Mouse (Mus musculus): ENCODE measurements at regions not wholly inside any gene's neighbourhood (a gene's known extent, or its start where the extent isn't known, plus 50 kb on each side); places are given as distances from the start of the nearest gene placed in this dataset.

- Histone ChIP-seq H3K4me1 (no peaks in the 10 kb centered on the region), H3K4me3 (replicated peaks) (no peak overlapping the region), H3K9me3 (replicated peaks) (no peaks in the 10 kb centered on the region), H3K36me3 (no peaks in the 10 kb centered on the region), H3K9ac (no peak overlapping the region), H3K4me2 (no peak overlapping the region), H3K27me3 (no peaks in the 10 kb centered on the region), H3K27ac (no peak overlapping the region)
- no peak for ATAC-seq (replicated peaks; ENCODE audit: low FRiP score)
- 58% methylated on average over 2 of the region's 2 CpGs for WGBS
Measured at GRCm38 (mm10) chr10:97966931-97967330, 240.4 kb upstream of the C030005K15Rik start.

- WGBS = 68% methylated on average over 4 of the region's 4 CpGs
- Histone ChIP-seq H3K4me1 (no peaks in the 10 kb centered on the region), H3K9ac (no peak overlapping the region), H3K4me2 (no peak overlapping the region), H3K27me3 (no peaks in the 10 kb centered on the region), H3K36me3 (no peaks in the 10 kb centered on the region), H3K27ac (no peak overlapping the region), H3K9me3 (replicated peaks) (no peaks in the 10 kb centered on the region), H3K4me3 (replicated peaks) (no peak overlapping the region)
- ATAC-seq (replicated peaks; ENCODE audit: low FRiP score) = no peak
Measured at GRCm38 (mm10) chr10:98007037-98007436, 280.5 kb upstream of the C030005K15Rik start.

GRCm38 (mm10) chr10:98008355-98008754 is 281.8 kb upstream of the C030005K15Rik start:
- WGBS = 28% methylated on average over 1 of the region's 1 CpGs
- no peak for ATAC-seq (replicated peaks; ENCODE audit: low FRiP score)
- Histone ChIP-seq H3K27ac (no peak overlapping the region), H3K36me3 (no peaks in the 10 kb centered on the region), H3K27me3 (no peaks in the 10 kb centered on the region), H3K4me2 (no peak overlapping the region), H3K4me1 (no peaks in the 10 kb centered on the region), H3K4me3 (replicated peaks) (no peak overlapping the region), H3K9me3 (replicated peaks) (no peaks in the 10 kb centered on the region), H3K9ac (no peak overlapping the region)

- Histone ChIP-seq H3K4me3 (replicated peaks) (no peak overlapping the region), H3K9ac (no peak overlapping the region), H3K4me2 (no peak overlapping the region), H3K27me3 (no peaks in the 10 kb centered on the region), H3K4me1 (0 out of 2 replicates have a peak, but pooled peaks cover 5% of the 10 kb centered on the region), H3K27ac (no peak overlapping the region), H3K9me3 (replicated peaks) (no peaks in the 10 kb centered on the region), H3K36me3 (no peaks in the 10 kb centered on the region)
- ATAC-seq (replicated peaks; ENCODE audit: low FRiP score) = no peak
- WGBS = 88% methylated on average over 2 of the region's 2 CpGs
Measured at GRCm38 (mm10) chr10:98012916-98013315, 286.4 kb upstream of the C030005K15Rik start.

DNA sequence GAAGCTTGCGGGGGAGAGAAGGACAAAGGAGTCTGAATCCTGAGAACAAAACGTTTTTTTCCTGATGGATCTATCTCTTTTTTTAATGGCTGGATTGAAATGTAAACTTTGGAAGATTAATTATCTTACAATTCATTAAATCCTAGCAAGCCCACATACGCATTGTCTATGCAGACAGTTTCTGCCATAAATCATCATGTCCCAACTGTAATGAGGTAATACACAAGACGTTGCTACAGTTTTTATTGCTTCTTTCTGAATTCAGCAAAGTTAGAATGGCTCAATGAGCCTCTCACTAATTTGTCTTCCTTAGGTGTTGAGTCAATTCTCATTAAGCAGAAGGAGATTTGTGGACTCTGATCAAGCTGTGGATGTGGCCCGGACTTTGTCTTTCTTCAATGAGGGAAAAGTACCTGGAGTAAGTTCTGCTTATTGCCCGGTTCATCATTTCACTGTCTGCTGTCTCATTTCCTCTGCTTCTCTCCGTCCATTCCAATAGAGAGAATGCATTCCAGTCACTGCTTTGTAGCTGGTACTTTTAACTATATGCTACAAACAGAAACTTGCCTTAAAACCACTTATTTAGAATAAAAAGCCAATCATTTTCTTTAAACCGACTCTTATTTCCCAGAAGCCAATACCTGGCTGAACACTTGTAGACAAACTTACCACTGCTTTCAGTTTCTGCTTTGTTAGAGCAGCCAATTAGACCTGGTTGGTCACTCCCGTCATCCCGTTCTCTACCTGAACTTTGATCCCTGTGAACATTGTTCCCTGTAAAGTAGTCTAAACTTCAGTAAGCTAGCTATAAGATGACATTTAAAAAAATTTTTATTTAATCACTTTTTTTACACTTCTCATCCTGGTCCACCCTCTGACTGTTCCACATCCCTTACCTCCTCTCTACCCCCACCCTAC is 288.7 kb upstream of the C030005K15Rik start:
- no peak overlapping the region for H3K4me3 ChIP-seq (replicated peaks)
- WGBS = 44% methylated on average over 10 of the region's 10 CpGs
- no peak for ATAC-seq (replicated peaks; ENCODE audit: low FRiP score)

GRCm38 (mm10) chr10:98016596-98017304 is 290.2 kb upstream of the C030005K15Rik start:
- WGBS = 66% methylated on average over 2 of the region's 2 CpGs
- Histone ChIP-seq H3K4me1 (0 out of 2 replicates have a peak, but pooled peaks cover 5% of the 10 kb centered on the region), H3K27me3 (no peaks in the 10 kb centered on the region), H3K27ac (no peak overlapping the region), H3K36me3 (no peaks in the 10 kb centered on the region), H3K4me2 (no peak overlapping the region), H3K9ac (no peak overlapping the region), H3K9me3 (replicated peaks) (no peaks in the 10 kb centered on the region), H3K4me3 (replicated peaks) (no peak overlapping the region)
- ATAC-seq (replicated peaks; ENCODE audit: low FRiP score) = no peak

More for the DNA sequence above, 288.7 kb upstream of the C030005K15Rik start:
- Histone ChIP-seq H3K27me3 (no peaks in the 10 kb centered on the region), H3K4me2 (no peak overlapping the region), H3K9ac (no peak overlapping the region), H3K27ac (no peak overlapping the region; the same call in 1 of the 2 replicates), H3K4me1 (0 out of 2 replicates have a peak, but pooled peaks cover 5% of the 10 kb centered on the region), H3K36me3 (no peaks in the 10 kb centered on the region), H3K9me3 (replicated peaks) (no peaks in the 10 kb centered on the region)

- H3K4me1 ChIP-seq = peaks cover 7% of the 10 kb centered on the region
- no peaks in the 10 kb centered on the region for H3K27me3 ChIP-seq
- WGBS = 24% methylated on average over 8 of the region's 8 CpGs
- H3K4me3 ChIP-seq (replicated peaks) = no peak overlapping the region
- H3K36me3 ChIP-seq = no peaks in the 10 kb centered on the region
- 0 out of 2 replicates have a peak overlapping the region, but pooled peaks have one; percentile 32 for H3K27ac ChIP-seq
- H3K4me2 ChIP-seq = no peak overlapping the region
- no peaks in the 10 kb centered on the region for H3K9me3 ChIP-seq (replicated peaks)
- peak; percentile 62; the same call in 1 of the 2 replicates for ATAC-seq (replicated peaks; ENCODE audit: low FRiP score)
- no peak overlapping the region for H3K9ac ChIP-seq
Measured at GRCm38 (mm10) chr10:98029124-98029523, 302.6 kb upstream of the C030005K15Rik start.

DNA sequence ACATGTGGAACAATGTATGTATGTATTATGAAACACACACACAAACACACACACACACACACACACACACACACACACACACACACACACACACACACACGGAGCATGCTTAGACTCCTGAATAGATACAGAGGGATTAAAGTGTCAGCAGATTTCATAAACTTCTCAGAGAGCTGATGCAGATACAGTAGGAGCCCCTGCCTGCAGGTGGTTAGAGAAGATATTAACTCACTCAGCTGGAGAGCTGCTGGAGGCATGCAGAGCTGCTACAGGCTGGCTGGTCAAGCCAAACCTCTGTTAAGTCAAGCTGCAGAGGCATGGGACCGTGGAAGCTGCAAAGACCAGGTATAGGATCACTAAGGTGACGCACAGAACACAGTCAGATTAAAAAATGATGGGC is 303.1 kb upstream of the C030005K15Rik start:
- Histone ChIP-seq H3K27ac (no peak overlapping the region), H3K9ac (no peak overlapping the region), H3K4me1 (peaks cover 7% of the 10 kb centered on the region), H3K4me2 (no peak overlapping the region), H3K27me3 (no peaks in the 10 kb centered on the region), H3K4me3 (replicated peaks) (no peak overlapping the region), H3K9me3 (replicated peaks) (no peaks in the 10 kb centered on the region), H3K36me3 (no peaks in the 10 kb centered on the region)
- WGBS = 37% methylated on average over 3 of the region's 3 CpGs
- ATAC-seq (replicated peaks; ENCODE audit: low FRiP score) = peak; percentile 76

DNA sequence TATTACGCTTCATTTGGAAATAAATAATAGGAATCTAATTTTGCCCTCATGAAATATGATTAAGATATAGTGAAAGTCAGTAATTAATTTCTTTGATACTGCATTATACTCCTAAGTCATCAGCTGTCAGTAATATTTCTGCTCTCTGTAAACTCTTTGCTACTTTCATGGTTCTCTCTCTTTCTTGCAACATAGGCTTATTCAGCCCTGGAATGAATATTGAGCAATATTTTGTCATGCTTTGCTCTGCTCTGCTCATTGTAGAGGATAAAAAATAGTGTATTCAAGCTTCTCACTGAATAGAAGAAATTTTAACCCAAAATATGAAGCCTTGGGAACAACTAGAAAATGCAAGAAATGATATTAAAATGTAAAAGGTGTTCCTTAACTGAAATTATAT is 306.1 kb upstream of the C030005K15Rik start:
- Histone ChIP-seq H3K9me3 (replicated peaks) (no peaks in the 10 kb centered on the region), H3K9ac (no peak overlapping the region), H3K4me2 (no peak overlapping the region), H3K4me3 (replicated peaks) (no peak overlapping the region), H3K36me3 (no peaks in the 10 kb centered on the region), H3K27ac (no peak overlapping the region), H3K4me1 (peaks cover 7% of the 10 kb centered on the region), H3K27me3 (no peaks in the 10 kb centered on the region)
- 84% methylated on average over 1 of the region's 1 CpGs for WGBS
- ATAC-seq (replicated peaks; ENCODE audit: low FRiP score) = no peak

- whole genome bisulfite sequencing = 77% methylated on average over 4 of the region's 4 CpGs
- no peak for ATAC-seq (replicated peaks; ENCODE audit: low FRiP score)
- Histone ChIP-seq H3K4me1 (no peaks in the 10 kb centered on the region), H3K27ac (no peak overlapping the region), H3K9me3 (replicated peaks) (no peaks in the 10 kb centered on the region), H3K36me3 (no peaks in the 10 kb centered on the region), H3K4me2 (no peak overlapping the region), H3K27me3 (no peaks in the 10 kb centered on the region), H3K4me3 (replicated peaks) (no peak overlapping the region), H3K9ac (no peak overlapping the region)
Measured at GRCm38 (mm10) chr10:98041766-98042165, 315.2 kb upstream of the C030005K15Rik start.

DNA sequence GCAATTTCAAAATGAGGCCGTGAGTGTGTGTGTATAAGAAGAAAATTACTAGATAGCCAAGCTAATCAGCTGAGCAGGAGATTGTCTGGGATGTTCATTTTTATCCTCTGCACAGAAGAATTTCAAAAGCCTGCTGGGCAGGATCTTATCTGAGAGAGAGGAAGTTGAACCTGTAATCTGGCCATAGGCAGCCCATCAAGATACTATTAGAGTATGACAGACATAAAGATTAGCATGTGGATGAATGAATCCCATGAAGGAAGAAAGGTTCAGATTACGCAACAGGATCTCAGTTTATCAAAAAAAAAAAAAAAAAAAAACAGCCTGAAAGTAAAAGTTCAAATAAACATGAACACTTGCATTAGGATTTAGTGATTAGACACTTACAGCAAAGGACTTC is 317.3 kb upstream of the C030005K15Rik start:
- H3K4me3 ChIP-seq (replicated peaks) = no peak overlapping the region
- ATAC-seq (replicated peaks; ENCODE audit: low FRiP score) = no peak

DNA sequence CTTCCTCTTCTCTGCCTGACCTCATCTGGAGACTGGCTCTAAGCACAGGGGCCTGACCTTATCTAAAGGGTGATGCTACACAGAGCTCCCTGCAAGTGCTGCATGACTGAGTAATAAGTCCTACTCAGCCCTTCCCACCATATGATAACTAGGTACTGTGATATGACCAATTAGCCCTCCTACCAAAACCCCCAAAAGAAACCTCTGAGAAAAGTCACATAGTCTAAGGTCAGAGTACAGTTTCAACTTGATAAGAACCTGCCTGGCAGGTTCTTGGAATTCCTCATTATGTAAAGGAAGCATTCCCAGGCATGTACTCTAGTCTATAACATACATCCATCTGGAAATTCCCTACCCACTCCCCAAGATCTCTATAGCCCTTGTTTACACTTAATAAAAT is 318.0 kb upstream of the C030005K15Rik start:
- H3K4me1 ChIP-seq = no peaks in the 10 kb centered on the region
- no peaks in the 10 kb centered on the region for H3K9me3 ChIP-seq (replicated peaks)
- no peaks in the 10 kb centered on the region for H3K36me3 ChIP-seq
- H3K27ac ChIP-seq = no peak overlapping the region
- no peak for ATAC-seq (replicated peaks; ENCODE audit: low FRiP score)
- no peaks in the 10 kb centered on the region for H3K27me3 ChIP-seq
- H3K4me2 ChIP-seq = no peak overlapping the region
- H3K9ac ChIP-seq = no peak overlapping the region
- no peak overlapping the region for H3K4me3 ChIP-seq (replicated peaks)

More for the DNA sequence above, 317.3 kb upstream of the C030005K15Rik start:
- 71% methylated on average over 2 of the region's 2 CpGs for WGBS
- H3K9me3 ChIP-seq (replicated peaks) = no peaks in the 10 kb centered on the region
- no peaks in the 10 kb centered on the region for H3K27me3 ChIP-seq
- no peaks in the 10 kb centered on the region for H3K4me1 ChIP-seq
- H3K9ac ChIP-seq = no peak overlapping the region
- H3K36me3 ChIP-seq = no peaks in the 10 kb centered on the region
- H3K27ac ChIP-seq = no peak overlapping the region
- H3K4me2 ChIP-seq = no peak overlapping the region
